In the genomic region with DNA sequence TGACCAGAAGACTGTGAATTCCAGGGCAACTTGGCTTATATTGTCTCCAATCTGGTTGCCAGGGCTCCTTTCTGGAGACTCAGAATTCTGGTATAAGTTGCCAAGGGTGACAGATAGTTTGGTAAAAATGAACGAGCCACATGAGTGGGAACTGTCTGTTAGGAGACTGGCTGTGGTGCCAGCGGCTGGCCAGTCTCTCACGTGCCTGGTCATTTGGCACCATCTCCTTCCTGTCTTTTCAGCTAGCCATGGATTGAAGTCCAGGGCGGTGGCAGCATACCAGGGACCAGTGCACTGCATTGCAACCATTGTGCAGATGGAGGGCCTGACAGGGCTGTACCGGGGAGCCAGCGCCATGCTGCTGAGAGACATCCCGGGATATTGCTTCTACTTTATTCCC, we compare ENCODE assay signal across 31 mouse cellular contexts. TPM values are rescaled to one million over a fixed set of nuclear protein-coding genes. Genes with fewer than 3 reads are reported as not detected.
DNase-seq lines count a peak whose midpoint lies in the region; ATAC-seq lines count a peak whose summit lies in the region.
"Had no signal": no experiment of that assay in that cellular context is flagged by ENCODE, and none has a peak within 500 bp of the region (broad histone marks: within the 10 kb centered on the region; RNA-seq: fewer than 3 reads in every experiment).

No protein-coding gene starts in this region.

- no peaks in the 10 kb centered on the region for H3K9me3 ChIP-seq in hindbrain, embryonic 16.5 days (ENCODE audit: control insufficient read depth, low read length)
- no peaks in the 10 kb centered on the region for H3K9me3 ChIP-seq in hindbrain, embryonic 13.5 days
- H3K9me3 ChIP-seq: forebrain, embryonic 12.5 days; limb, embryonic 13.5 days; liver, embryonic 15.5 days had no signal

- H3K9ac ChIP-seq in hindbrain, embryonic 16.5 days (ENCODE audit: low read depth, low read length) = no peak overlapping the region
- H3K9ac ChIP-seq in hindbrain, embryonic 13.5 days = no peak overlapping the region
- H3K9ac ChIP-seq: forebrain, embryonic 12.5 days; limb, embryonic 13.5 days; liver, embryonic 15.5 days had no signal

- H3K4me2 ChIP-seq in hindbrain, embryonic 16.5 days (ENCODE audit: low read length) = no peak overlapping the region
- no peak overlapping the region for H3K4me2 ChIP-seq in hindbrain, embryonic 13.5 days
- H3K4me2 ChIP-seq: forebrain, embryonic 12.5 days; limb, embryonic 13.5 days; liver, embryonic 15.5 days had no signal

- no peak overlapping the region for H3K27ac ChIP-seq in hindbrain, embryonic 16.5 days (ENCODE audit: low read depth, low read length)
- H3K27ac ChIP-seq in hindbrain, embryonic 13.5 days = no peak overlapping the region
- H3K27ac ChIP-seq: forebrain, embryonic 12.5 days; kidney, postnatal 0 days; limb, embryonic 13.5 days; liver, embryonic 15.5 days; macrophage had no signal

- peak; percentile 49 to 54 for DNase-seq in cerebellum, postnatal 14 days
- DNase-seq in kidney, postnatal 25 days = peak; percentile 48 to 69
- DNase-seq in kidney, postnatal 14 days = no peak
- peak; percentile 16 for DNase-seq in Muller cell, postnatal 12 days (ENCODE audit: inconsistent ontology term)
- no peak for DNase-seq in layer of hippocampus, adult 8-10 months (ENCODE audit: low spot score in 2 of 2)
- DNase-seq: adrenal gland, postnatal 10 days; cerebellum, adult 18-20 months; gastrocnemius, postnatal 25 days; midbrain, embryonic 14.5 days; right cerebral cortex, postnatal 25 days had no signal

- H3K27me3 ChIP-seq in hindbrain, embryonic 16.5 days (replicated peaks; ENCODE audit: control insufficient read depth, insufficient read depth, low read length) = no peaks in the 10 kb centered on the region; the same call in 1 of the 2 replicates
- 0 out of 2 replicates have a peak, but pooled peaks cover 3% of the 10 kb centered on the region for H3K27me3 ChIP-seq in hindbrain, embryonic 13.5 days
- H3K27me3 ChIP-seq: forebrain, embryonic 12.5 days; liver, embryonic 15.5 days had no signal

- no peak overlapping the region for H3K4me3 ChIP-seq in hindbrain, embryonic 16.5 days (ENCODE audit: low read length)
- no peak overlapping the region for H3K4me3 ChIP-seq in hindbrain, embryonic 13.5 days
- H3K4me3 ChIP-seq: forebrain, embryonic 12.5 days; limb, embryonic 13.5 days; liver, embryonic 15.5 days; myocyte had no signal

- 67% methylated on average over 7 of the region's 7 CpGs for WGBS in hindbrain, embryonic 16.5 days
- WGBS in hindbrain, embryonic 13.5 days = 83% methylated on average over 7 of the region's 7 CpGs

- H3K36me3 ChIP-seq in hindbrain, embryonic 16.5 days (ENCODE audit: control insufficient read depth, insufficient read depth, low read length) = no peaks in the 10 kb centered on the region
- H3K36me3 ChIP-seq in hindbrain, embryonic 13.5 days = no peaks in the 10 kb centered on the region
- H3K36me3 ChIP-seq: forebrain, embryonic 12.5 days; limb, embryonic 13.5 days; liver, embryonic 15.5 days had no signal

- ATAC-seq in cerebellum, adult (ENCODE audit: insufficient number of reproducible peaks, low FRiP score, low TSS enrichment) = no peak
- ATAC-seq in hindbrain, embryonic 16.5 days = peak; percentile 69
- no peak for ATAC-seq in hindbrain, embryonic 13.5 days (ENCODE audit: low FRiP score)
- ATAC-seq: activated CD4-positive, CD25-positive, alpha-beta regulatory T cell, adult 4 months; CD4-positive, CD25-positive, alpha-beta regulatory T cell, adult 4 months had no signal

- H3K4me1 ChIP-seq in hindbrain, embryonic 16.5 days (ENCODE audit: control insufficient read depth, insufficient read depth, low read depth, low read length) = no peaks in the 10 kb centered on the region
- H3K4me1 ChIP-seq in hindbrain, embryonic 13.5 days (replicated peaks) = peaks cover 6% of the 10 kb centered on the region
- H3K4me1 ChIP-seq: forebrain, embryonic 12.5 days; liver, embryonic 15.5 days had no signal

RNA-seq across cellular contexts. Expression of a gene that starts 18.8 kb away (rescaled TPM):
- polyA plus RNA-seq in hindbrain, embryonic 16.5 days (2015; fragmentation: Nextera tagmentation; extraction: Ambion mirVana) = not detected in 2 replicates
- not detected in 2 replicates for polyA plus RNA-seq in hindbrain, embryonic 13.5 days (2015; fragmentation: Nextera tagmentation; extraction: Ambion mirVana)
- total RNA-seq in layer of hippocampus, adult 8-10 months (2022) = not detected
- total RNA-seq: adrenal gland, postnatal 10 days; ES-E14; gastrocnemius, postnatal 25 days; heart, adult 8-10 months; layer of hippocampus, postnatal 10 days; left cerebral cortex, postnatal 10 days; neutrophil, adult 5-6 weeks had no signal
- polyA plus RNA-seq: activated CD4-positive, CD25-positive, alpha-beta regulatory T cell, adult 4 months; CD4-positive, CD25-positive, alpha-beta regulatory T cell, adult 4 months; forebrain, embryonic 12.5 days; heart, embryonic 16.5 days; kidney, postnatal 0 days; limb, embryonic 13.5 days; liver, embryonic 15.5 days; lung, embryonic 16.5 days; macrophage; midbrain, embryonic 14.5 days; myocyte; stomach, embryonic 16.5 days; urinary bladder, adult 2 months had no signal

RNA-seq across cellular contexts. Expression of a gene that starts 25.1 kb away (rescaled TPM):
- polyA plus RNA-seq in hindbrain, embryonic 16.5 days (2015; fragmentation: Nextera tagmentation; extraction: Ambion mirVana) = 0.06 TPM in 1 of 2 replicates, not detected in the other
- polyA plus RNA-seq in hindbrain, embryonic 13.5 days (2015; fragmentation: Nextera tagmentation; extraction: Ambion mirVana) = not detected in 2 replicates
- under 1 TPM; 0.09 to 0.25 (median 0.16) TPM for total RNA-seq in layer of hippocampus, adult 8-10 months (2022)
- total RNA-seq: gastrocnemius, postnatal 25 days; layer of hippocampus, postnatal 10 days had no signal
- polyA plus RNA-seq: activated CD4-positive, CD25-positive, alpha-beta regulatory T cell, adult 4 months; CD4-positive, CD25-positive, alpha-beta regulatory T cell, adult 4 months; forebrain, embryonic 12.5 days; macrophage; myocyte had no signal

RNA-seq across cellular contexts. Expression of a gene that starts 36.9 kb away (rescaled TPM):
- not detected in 2 replicates for polyA plus RNA-seq in hindbrain, embryonic 16.5 days (2015; fragmentation: Nextera tagmentation; extraction: Ambion mirVana)
- polyA plus RNA-seq in hindbrain, embryonic 13.5 days (2015; fragmentation: Nextera tagmentation; extraction: Ambion mirVana) = not detected in 2 replicates
- total RNA-seq in layer of hippocampus, adult 8-10 months (2022) = not detected
- total RNA-seq: adrenal gland, postnatal 10 days; ES-E14; gastrocnemius, postnatal 25 days; heart, adult 8-10 months; layer of hippocampus, postnatal 10 days; left cerebral cortex, postnatal 10 days; neutrophil, adult 5-6 weeks had no signal
- polyA plus RNA-seq: activated CD4-positive, CD25-positive, alpha-beta regulatory T cell, adult 4 months; CD4-positive, CD25-positive, alpha-beta regulatory T cell, adult 4 months; forebrain, embryonic 12.5 days; heart, embryonic 16.5 days; kidney, postnatal 0 days; liver, embryonic 15.5 days; lung, embryonic 16.5 days; macrophage; midbrain, embryonic 14.5 days; myocyte; stomach, embryonic 16.5 days; thymus, postnatal 0 days had no signal

RNA-seq across cellular contexts. Expression of a gene that starts 59.0 kb away (rescaled TPM):
- 2.9 and 4.6 TPM in 2 replicates for polyA plus RNA-seq in hindbrain, embryonic 16.5 days (2015; fragmentation: Nextera tagmentation; extraction: Ambion mirVana)
- polyA plus RNA-seq in hindbrain, embryonic 13.5 days (2015; fragmentation: Nextera tagmentation; extraction: Ambion mirVana) = 2.8 and 3.5 TPM in 2 replicates
- 10 to 100 TPM in 1 of 4 experiments, 1 to 10 TPM in 3; 6.4 to 10.3 (median 8.0) TPM for total RNA-seq in layer of hippocampus, adult 8-10 months (2022)

Comparison
In these comparisons a context has a peak if more than half of its experiments do, and no peak if none do; other contexts are left out.
1. DNase-seq: peak in cerebellum, postnatal 14 days (2 of 2), kidney, postnatal 25 days (2 of 2) and Muller cell, postnatal 12 days (single experiment); none in kidney, postnatal 14 days (single experiment) and layer of hippocampus, adult 8-10 months (0 of 2).